8 mouse cellular contexts compared by ENCODE assay signal in genomic region chr17:88508846-88509508, GRCm38 (mm10). TPM values are rescaled to one million over a fixed set of nuclear protein-coding genes. Genes with fewer than 3 reads are reported as not detected.
DNase-seq lines count a peak whose midpoint lies in the region; ATAC-seq and TF ChIP-seq lines count a peak whose summit lies in the region.

No protein-coding gene starts in this region.

- peak; percentile 7 to 74; a peak in 1 of 4 replicates for TF ChIP-seq EP300 in MEL (IDR thresholded peaks at IDR 0.05; ENCODE audit: low read depth in 1 of 2, low read length in 2 of 2)

- no peak for DNase-seq in frontal cortex, adult 2 months (ENCODE audit: extremely low spot score in 1 of 2, low spot score in 1 of 2)
- peak; percentile 94 for DNase-seq in MEL (ENCODE audit: low read depth, low spot score)
- DNase-seq in cerebellum, adult 9-11 months: peak; percentile 80
- DNase-seq in kidney, postnatal 14 days: peak; percentile 36

- H3K36me3 ChIP-seq in MEL (ENCODE audit: control insufficient read depth in 1 of 2, insufficient read depth in 2 of 2, low read length in 2 of 2) (peaks cover 0 to 2% of the 10 kb centered on the region in 2 experiments; a peak in 1 of 4 replicates), macrophage (ENCODE audit: inconsistent target) (no peaks in the 10 kb centered on the region)
- H3K36me3 ChIP-seq in heart, embryonic 12.5 days: no peaks in the 10 kb centered on the region
- no peaks in the 10 kb centered on the region for H3K36me3 ChIP-seq in stomach, embryonic 16.5 days (ENCODE audit: control insufficient read depth, insufficient read depth, low read length)

- WGBS in heart, embryonic 12.5 days: 26% methylated on average over 12 of the region's 12 CpGs
- WGBS in macrophage (ENCODE audit: missing documents): 5% methylated on average over 12 of the region's 12 CpGs
- WGBS in stomach, embryonic 16.5 days: 21% methylated on average over 12 of the region's 12 CpGs

- no peak for TF ChIP-seq CTCF in MEL (IDR thresholded peaks at IDR 0.05 in 2 of 3, conservative IDR thresholded peaks at IDR 0.05 in 1 of 3; ENCODE audit: control insufficient read depth in 1 of 3, insufficient read depth in 1 of 3, low read depth in 2 of 3, low read length in 3 of 3, poor library complexity in 1 of 3, severe bottlenecking in 1 of 3)

- H3K27me3 ChIP-seq in MEL (ENCODE audit: control insufficient read depth in 1 of 2, insufficient read depth in 2 of 2, low read length in 2 of 2): no peaks in the 10 kb centered on the region
- no peaks in the 10 kb centered on the region for H3K27me3 ChIP-seq in heart, embryonic 12.5 days (replicated peaks)
- H3K27me3 ChIP-seq in stomach, embryonic 16.5 days (ENCODE audit: control insufficient read depth, insufficient read depth, low read length): no peaks in the 10 kb centered on the region

- H3K9ac ChIP-seq in MEL (ENCODE audit: control insufficient read depth, low read depth, low read length, poor library complexity, severe bottlenecking): peak overlapping the region; percentile 27; the same call in 1 of the 2 replicates
- H3K9ac ChIP-seq in heart, embryonic 12.5 days: peak overlapping the region; percentile 48; the same call in 1 of the 2 replicates
- H3K9ac ChIP-seq in stomach, embryonic 16.5 days (ENCODE audit: low read length): peak overlapping the region; percentile 70

- H3K79me2 ChIP-seq in MEL (ENCODE audit: control insufficient read depth, insufficient read depth, low read length, poor library complexity) (no peaks in the 10 kb centered on the region), macrophage (ENCODE audit: inconsistent target) (no peaks in the 10 kb centered on the region)

- TF ChIP-seq POLR2A in MEL (IDR thresholded peaks at IDR 0.05; ENCODE audit: control insufficient read depth in 1 of 2, insufficient read depth in 1 of 2, low read depth in 1 of 2, low read length in 2 of 2, poor library complexity in 1 of 2): no peak

- H3K4me2 ChIP-seq in heart, embryonic 12.5 days: peak overlapping the region; percentile 62
- H3K4me2 ChIP-seq in stomach, embryonic 16.5 days (ENCODE audit: low read depth, low read length): peak overlapping the region; percentile 53

- TF ChIP-seq RAD21 in MEL (IDR thresholded peaks at IDR 0.05; ENCODE audit: low read depth, low read length): no peak

- H3K4me3 ChIP-seq in MEL (ENCODE audit: control insufficient read depth in 1 of 2, insufficient read depth in 1 of 2, low read depth in 2 of 2, low read length in 2 of 2) (peak overlapping the region; percentile 33 to 43), macrophage (ENCODE audit: inconsistent target) (peak overlapping the region; percentile 26)
- peak overlapping the region; percentile 19 for H3K4me3 ChIP-seq in heart, embryonic 12.5 days
- H3K4me3 ChIP-seq in stomach, embryonic 16.5 days (replicated peaks; ENCODE audit: low read length): peak overlapping the region; percentile 27

- no peaks in the 10 kb centered on the region for H3K9me3 ChIP-seq in MEL (replicated peaks; ENCODE audit: insufficient read depth, low read length)
- H3K9me3 ChIP-seq in heart, embryonic 12.5 days (replicated peaks): 0 out of 2 replicates have a peak, but pooled peaks cover 2% of the 10 kb centered on the region
- no peaks in the 10 kb centered on the region for H3K9me3 ChIP-seq in stomach, embryonic 16.5 days (replicated peaks; ENCODE audit: control insufficient read depth, low read length)

- H3K4me1 ChIP-seq in MEL (ENCODE audit: control insufficient read depth in 1 of 2, insufficient read depth in 2 of 2, low read length in 2 of 2): peaks cover 0 to 3% of the 10 kb centered on the region in 2 experiments; a peak in 2 of 4 replicates
- peaks cover 15% of the 10 kb centered on the region for H3K4me1 ChIP-seq in heart, embryonic 12.5 days (replicated peaks)
- peaks cover 18% of the 10 kb centered on the region for H3K4me1 ChIP-seq in stomach, embryonic 16.5 days (ENCODE audit: control insufficient read depth, insufficient read depth, low read length)

- ATAC-seq in frontal cortex, adult (ENCODE audit: low TSS enrichment): peak; percentile 47; the same call in 1 of the 2 replicates
- ATAC-seq in heart, embryonic 12.5 days (ENCODE audit: insufficient number of reproducible peaks, low FRiP score): peak; percentile 63
- peak; percentile 85 for ATAC-seq in stomach, embryonic 16.5 days (ENCODE audit: insufficient read depth, low FRiP score)

- H3K27ac ChIP-seq in MEL (ENCODE audit: control insufficient read depth, low read depth, low read length) (no peak overlapping the region; the same call in 1 of the 2 replicates), macrophage (peak overlapping the region; percentile 68)
- H3K27ac ChIP-seq in heart, embryonic 12.5 days (ENCODE audit: poor library complexity, severe bottlenecking): no peak overlapping the region
- H3K27ac ChIP-seq in stomach, embryonic 16.5 days (ENCODE audit: low read length): peak overlapping the region; percentile 94

TF ChIP-seq in MEL, 35 proteins besides CTCF, POLR2A, EP300 and RAD21:
- no peak for TF ChIP-seq HCFC1 (IDR thresholded peaks at IDR 0.05; ENCODE audit: low read depth, low read length)
- peak; percentile 18; the same call in 1 of the 2 replicates for TF ChIP-seq MAX (IDR thresholded peaks at IDR 0.05; ENCODE audit: low read length)
- TF ChIP-seq JUND (IDR thresholded peaks at IDR 0.05; ENCODE audit: low read depth, low read length): peak; percentile 63; the same call in 1 of the 2 replicates
- TF ChIP-seq GATA1 (IDR thresholded peaks at IDR 0.05; ENCODE audit: low read depth, low read length): 0 out of 2 replicates have a peak, but pooled peaks have one; percentile 17
- 0 out of 2 replicates have a peak, but pooled peaks have one; percentile 55 for TF ChIP-seq MYC (IDR thresholded peaks at IDR 0.05; ENCODE audit: low read depth, low read length)
- TF ChIP-seq UBTF (IDR thresholded peaks at IDR 0.05; ENCODE audit: borderline replicate concordance, insufficient read depth, low read depth, low read length): no peak
- peak; percentile 70; the same call in 1 of the 2 replicates for TF ChIP-seq MXI1 (IDR thresholded peaks at IDR 0.05; ENCODE audit: low read depth, low read length)
- peak; percentile 49 for TF ChIP-seq SIN3A (IDR thresholded peaks at IDR 0.05; ENCODE audit: low read length)
- no peak for TF ChIP-seq USF2 (IDR thresholded peaks at IDR 0.05; ENCODE audit: borderline replicate concordance in 1 of 2, insufficient read depth in 1 of 2, low read depth in 1 of 2, low read length in 2 of 2)
- peak; percentile 25; the same call in 1 of the 2 replicates for TF ChIP-seq SMC3 (IDR thresholded peaks at IDR 0.05; ENCODE audit: low read depth, low read length)
- TF ChIP-seq ETS1 (IDR thresholded peaks at IDR 0.05; ENCODE audit: low read depth, low read length): 0 out of 2 replicates have a peak, but pooled peaks have one; percentile 40
- 0 out of 2 replicates have a peak, but pooled peaks have one; percentile 3 for TF ChIP-seq ZC3H11A (IDR thresholded peaks at IDR 0.05; ENCODE audit: low read depth, low read length)

RNA-seq across cellular contexts. Expression of gene Ppp1r21, which starts 20.9 kb away (rescaled TPM):
- 79.6 and 82.5 TPM in 2 replicates for polyA plus RNA-seq in frontal cortex, adult 2 months (2012; rRNA removed)
- 9.6 and 11.1 TPM in 2 replicates for total RNA-seq in MEL (2012; rRNA removed)
- polyA plus RNA-seq in MEL (2012; ENCODE audit: insufficient read depth in 1 of 2, insufficient read length in 2 of 2, low read depth in 1 of 2, low replicate concordance in 2 of 2, missing spikeins in 1 of 2): 10 to 100 TPM in 1 of 2 experiments, not detected in 1; 16.2 TPM
- polyA plus RNA-seq in heart, embryonic 12.5 days (2016; fragmentation: Nextera tagmentation; extraction: Ambion mirVana): 12.4 and 16.1 TPM in 2 replicates
- 100 to 1,000 TPM in 18 of 26 experiments, 10 to 100 TPM in 8; 19.9 to 270 (median 171) TPM for total RNA-seq in macrophage (2018; cell fraction: chromatin; rRNA removed)
- total RNA-seq in macrophage (2018; cell fraction: cytosol; rRNA removed): 10 to 100 TPM; 21.4 to 66.4 (median 59.8) TPM
- 100 to 1,000 TPM in 12 of 26 experiments, 10 to 100 TPM in 14; 28.5 to 157 (median 92.8) TPM for total RNA-seq in macrophage (2018; cell fraction: nucleus; rRNA removed)
- 49.7 to 60.1 TPM (median 60.1 TPM) in 3 replicates for polyA plus RNA-seq in macrophage (2018)
- 19.6 and 21.8 TPM in 2 replicates for polyA plus RNA-seq in stomach, embryonic 16.5 days (2015; fragmentation: Nextera tagmentation; extraction: Ambion mirVana)

Comparison
In these comparisons a context has a peak if more than half of its experiments do, and no peak if none do; other contexts are left out.
1. DNase-seq: peak in MEL (single experiment), cerebellum, adult 9-11 months (single experiment) and kidney, postnatal 14 days (single experiment); none in frontal cortex, adult 2 months (0 of 2).
2. H3K27ac ChIP-seq: peak in macrophage (single experiment) and stomach, embryonic 16.5 days (single experiment); none in MEL (single experiment) and heart, embryonic 12.5 days (single experiment).
3. Peak in every context shown above with its lines, with median percentiles within 50 percentile points of each other: ATAC-seq, H3K4me3 ChIP-seq and H3K9ac ChIP-seq.